In the genomic region with DNA sequence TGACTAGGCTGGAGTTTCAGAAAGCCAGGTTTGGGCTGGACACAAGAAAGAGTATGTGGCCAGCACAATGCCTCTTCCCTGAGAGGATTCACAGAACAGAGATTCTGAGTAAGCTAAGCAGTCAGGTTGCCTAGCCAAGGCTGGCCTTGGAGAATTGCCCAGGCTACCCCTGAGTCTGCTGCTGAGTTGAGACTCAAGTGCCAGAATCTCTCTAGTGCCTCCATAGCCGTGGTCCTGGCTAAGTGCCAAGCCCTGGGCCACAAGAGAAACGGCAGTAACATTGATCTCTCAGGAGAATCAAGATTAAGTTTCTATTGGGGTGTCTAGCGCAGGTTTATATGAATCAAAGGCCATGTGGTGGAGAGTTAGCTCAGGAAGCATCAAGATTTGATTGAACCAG, we compare ENCODE assay signal across 33 mouse cellular contexts. TPM values are rescaled to one million over a fixed set of nuclear protein-coding genes. Genes with fewer than 3 reads are reported as not detected.
DNase-seq lines count a peak whose midpoint lies in the region; ATAC-seq and TF ChIP-seq lines count a peak whose summit lies in the region.
"Had no signal": no experiment of that assay in that cellular context is flagged by ENCODE, and none has a peak within 500 bp of the region (broad histone marks: within the 10 kb centered on the region; RNA-seq: fewer than 3 reads in every experiment).

No protein-coding gene starts in this region.

- no peak overlapping the region for H3K4me3 ChIP-seq in lung, embryonic 14.5 days (ENCODE audit: low read depth, low read length)
- no peak overlapping the region for H3K4me3 ChIP-seq in kidney, embryonic 14.5 days (ENCODE audit: low read length)
- H3K4me3 ChIP-seq: embryonic facial prominence, embryonic 13.5 days; forebrain, embryonic 10.5 days; forebrain, embryonic 15.5 days; heart, adult 2 months; heart, embryonic 12.5 days; limb, embryonic 10.5 days; limb, embryonic 15.5 days; liver, embryonic 13.5 days; neural tube, embryonic 12.5 days had no signal

- whole genome bisulfite sequencing in lung, embryonic 14.5 days: 48% methylated on average over 3 of the region's 3 CpGs
- WGBS in kidney, embryonic 14.5 days: 70% methylated on average over 3 of the region's 3 CpGs

- no peaks in the 10 kb centered on the region for H3K4me1 ChIP-seq in lung, embryonic 14.5 days (ENCODE audit: insufficient read depth)
- H3K4me1 ChIP-seq in kidney, embryonic 14.5 days (ENCODE audit: control insufficient read depth, insufficient read depth, low read length): no peaks in the 10 kb centered on the region
- H3K4me1 ChIP-seq: embryonic facial prominence, embryonic 13.5 days; forebrain, embryonic 15.5 days; heart, embryonic 12.5 days; liver, embryonic 13.5 days; neural tube, embryonic 12.5 days had no signal

- no peak for ATAC-seq in lung, embryonic 14.5 days (ENCODE audit: insufficient read depth)
- no peak for ATAC-seq in kidney, embryonic 14.5 days (ENCODE audit: low FRiP score, low TSS enrichment)
- ATAC-seq: forebrain, embryonic 15.5 days; intestine, postnatal 0 days; midbrain, embryonic 16.5 days; Patski had no signal

- H3K4me2 ChIP-seq in lung, embryonic 14.5 days: no peak overlapping the region
- H3K4me2 ChIP-seq in kidney, embryonic 14.5 days (replicated peaks; ENCODE audit: low read depth, low read length): no peak overlapping the region
- H3K4me2 ChIP-seq: embryonic facial prominence, embryonic 13.5 days; forebrain, embryonic 15.5 days; heart, embryonic 12.5 days; hindbrain, embryonic 14.5 days; limb, embryonic 15.5 days; liver, embryonic 13.5 days; midbrain, embryonic 11.5 days; neural tube, embryonic 12.5 days had no signal

- TF ChIP-seq CTCF in lung, embryonic 14.5 days (IDR thresholded peaks at IDR 0.05; ENCODE audit: low read depth): no peak

- H3K9ac ChIP-seq in lung, embryonic 14.5 days: no peak overlapping the region
- no peak overlapping the region for H3K9ac ChIP-seq in kidney, embryonic 14.5 days (ENCODE audit: low read depth, low read length)
- H3K9ac ChIP-seq: embryonic facial prominence, embryonic 13.5 days; forebrain, embryonic 15.5 days; heart, embryonic 12.5 days; hindbrain, embryonic 14.5 days; limb, embryonic 15.5 days; liver, embryonic 13.5 days; neural tube, embryonic 12.5 days had no signal

- peaks cover 22% of the 10 kb centered on the region for H3K27me3 ChIP-seq in lung, embryonic 14.5 days (ENCODE audit: insufficient read depth, low read length)
- H3K27me3 ChIP-seq in kidney, embryonic 14.5 days (ENCODE audit: control insufficient read depth, insufficient read depth, low read length): peaks cover 20% of the 10 kb centered on the region
- H3K27me3 ChIP-seq: CH12.LX; forebrain, embryonic 15.5 days; Patski had no signal

- H3K27ac ChIP-seq in lung, embryonic 14.5 days (ENCODE audit: low read depth): no peak overlapping the region
- no peak overlapping the region for H3K27ac ChIP-seq in kidney, embryonic 14.5 days (ENCODE audit: low read depth, low read length)
- H3K27ac ChIP-seq: embryonic facial prominence, embryonic 13.5 days; forebrain, embryonic 10.5 days; forebrain, embryonic 15.5 days; heart, adult 2 months; hindbrain, embryonic 14.5 days; limb, embryonic 10.5 days; limb, embryonic 15.5 days; liver, embryonic 13.5 days; neural tube, embryonic 12.5 days had no signal

- H3K9me3 ChIP-seq in lung, embryonic 14.5 days (ENCODE audit: low read depth, low read length): no peaks in the 10 kb centered on the region
- H3K9me3 ChIP-seq in kidney, embryonic 14.5 days (ENCODE audit: control insufficient read depth, low read length): no peaks in the 10 kb centered on the region
- H3K9me3 ChIP-seq: embryonic facial prominence, embryonic 13.5 days; forebrain, embryonic 10.5 days; forebrain, embryonic 15.5 days; heart, embryonic 12.5 days; limb, embryonic 10.5 days; limb, embryonic 15.5 days; liver, embryonic 13.5 days; neural tube, embryonic 12.5 days had no signal

- peak; percentile 38 for DNase-seq in adrenal gland, postnatal 10 days
- DNase-seq in adrenal gland, adult 18-20 months (ENCODE audit: low spot score in 2 of 2): no peak
- DNase-seq in lung, embryonic 14.5 days: peak; percentile 30
- DNase-seq in lung, postnatal 10 days: no peak
- peak; percentile 80 to 82 for DNase-seq in cerebellum, postnatal 10 days
- DNase-seq in urinary bladder, adult 18-20 months (ENCODE audit: low spot score in 2 of 2): no peak
- no peak for DNase-seq in kidney, adult 18-20 months
- DNase-seq: heart, adult 2 months; kidney, postnatal 4 days; liver, embryonic 13.5 days; lung, adult 2 months; thymus, adult 2 months; thymus, postnatal 36 days had no signal

- no peaks in the 10 kb centered on the region for H3K36me3 ChIP-seq in lung, embryonic 14.5 days (ENCODE audit: insufficient read depth)
- no peaks in the 10 kb centered on the region for H3K36me3 ChIP-seq in kidney, embryonic 14.5 days (ENCODE audit: control insufficient read depth, insufficient read depth, low read length)
- H3K36me3 ChIP-seq: embryonic facial prominence, embryonic 13.5 days; forebrain, embryonic 10.5 days; heart, embryonic 12.5 days; limb, embryonic 10.5 days; limb, embryonic 15.5 days; liver, embryonic 13.5 days had no signal

RNA-seq across cellular contexts. Expression of a gene that starts 10.1 kb away (rescaled TPM):
- total RNA-seq in adrenal gland, postnatal 10 days (2021): 10 to 100 TPM; 70.6 to 76.4 TPM
- total RNA-seq in adrenal gland, adult 18-20 months (2021): 10 to 100 TPM; 75.0 to 82.1 TPM
- polyA plus RNA-seq in lung, embryonic 14.5 days (2014; fragmentation: Nextera tagmentation; extraction: Ambion mirVana): 86.1 and 92.8 TPM in 2 replicates
- polyA plus RNA-seq in kidney, embryonic 14.5 days (2014; fragmentation: Nextera tagmentation; extraction: Ambion mirVana): 77.4 and 89.1 TPM in 2 replicates

RNA-seq across cellular contexts. Expression of a gene that starts 10.3 kb away (rescaled TPM):
- total RNA-seq in adrenal gland, postnatal 10 days (2021): 1 to 10 TPM; 1.6 to 2.7 TPM
- total RNA-seq in adrenal gland, adult 18-20 months (2021): under 1 TPM; 0.42 to 0.70 TPM
- 1.5 TPM in 2 replicates for polyA plus RNA-seq in lung, embryonic 14.5 days (2014; fragmentation: Nextera tagmentation; extraction: Ambion mirVana)
- 1.3 and 2.5 TPM in 2 replicates for polyA plus RNA-seq in kidney, embryonic 14.5 days (2014; fragmentation: Nextera tagmentation; extraction: Ambion mirVana)
- total RNA-seq: layer of hippocampus, postnatal 25 days had no signal

RNA-seq across cellular contexts. Expression of a gene that starts 15.2 kb away (rescaled TPM):
- total RNA-seq in adrenal gland, postnatal 10 days (2021): 10 to 100 TPM; 38.8 to 58.2 TPM
- 10 to 100 TPM; 46.6 to 84.4 TPM for total RNA-seq in adrenal gland, adult 18-20 months (2021)
- polyA plus RNA-seq in lung, embryonic 14.5 days (2014; fragmentation: Nextera tagmentation; extraction: Ambion mirVana): 0.68 and 1.1 TPM in 2 replicates
- 1.1 and 1.7 TPM in 2 replicates for polyA plus RNA-seq in kidney, embryonic 14.5 days (2014; fragmentation: Nextera tagmentation; extraction: Ambion mirVana)

RNA-seq across cellular contexts. Expression of a gene that starts 16.2 kb away (rescaled TPM):
- total RNA-seq in adrenal gland, postnatal 10 days (2021): 1 to 10 TPM; 1.9 to 2.0 TPM
- total RNA-seq in adrenal gland, adult 18-20 months (2021): 1 to 10 TPM; 1.6 to 1.7 TPM
- 0.39 TPM in 1 of 2 replicates, not detected in the other for polyA plus RNA-seq in lung, embryonic 14.5 days (2014; fragmentation: Nextera tagmentation; extraction: Ambion mirVana)
- polyA plus RNA-seq in kidney, embryonic 14.5 days (2014; fragmentation: Nextera tagmentation; extraction: Ambion mirVana): 0.16 and 0.34 TPM in 2 replicates
- total RNA-seq: common myeloid progenitor, adult 5-6 weeks; gastrocnemius, adult 8-10 months; heart, adult 2 months; hematopoietic stem cell, adult 5-6 weeks; megakaryocyte progenitor cell, adult 5-6 weeks had no signal
- polyA plus RNA-seq: heart, embryonic 12.5 days; heart, postnatal 0 days; limb, embryonic 10.5 days; limb, embryonic 15.5 days; liver, embryonic 13.5 days; lung, adult 2 months; Patski had no signal

RNA-seq across cellular contexts. Expression of a gene that starts 36.9 kb away (rescaled TPM):
- total RNA-seq in adrenal gland, postnatal 10 days (2021): 10 to 100 TPM; 18.4 to 23.0 TPM
- 10 to 100 TPM; 18.7 to 21.8 TPM for total RNA-seq in adrenal gland, adult 18-20 months (2021)
- polyA plus RNA-seq in lung, embryonic 14.5 days (2014; fragmentation: Nextera tagmentation; extraction: Ambion mirVana): 12.1 and 15.7 TPM in 2 replicates
- polyA plus RNA-seq in kidney, embryonic 14.5 days (2014; fragmentation: Nextera tagmentation; extraction: Ambion mirVana): 13.1 and 19.4 TPM in 2 replicates

Comparison
In these comparisons a context has a peak if more than half of its experiments do, and no peak if none do; other contexts are left out.
1. DNase-seq: peak in adrenal gland, postnatal 10 days (single experiment), lung, embryonic 14.5 days (single experiment) and cerebellum, postnatal 10 days (2 of 2); none in adrenal gland, adult 18-20 months (0 of 2), lung, postnatal 10 days (single experiment), urinary bladder, adult 18-20 months (0 of 2) and kidney, adult 18-20 months (single experiment).